Mouse (Mus musculus) brain, embryonic 14.5 days (tissue): ENCODE results near the gene Grik3.

Experiments
- CTCF ChIP-seq: fragments of 200-500 bp; IDR thresholded peaks from 2 replicates; pipeline ENCODE4 v1.5.1; 2012; ENCODE audit warnings: inconsistent platforms, mild to moderate bottlenecking, moderate library complexity, borderline replicate concordance; ENCODE audit not compliant: insufficient read depth, insufficient read length; ENCODE audit errors: extremely low read depth
- POLR2A ChIP-seq: fragments of 200-500 bp; IDR thresholded peaks from 2 replicates; pipeline ENCODE4 v1.6.1; 2012; ENCODE audit warnings: mild to moderate bottlenecking, inconsistent platforms, borderline replicate concordance; ENCODE audit not compliant: poor library complexity, insufficient read depth, insufficient read length, severe bottlenecking; ENCODE audit errors: extremely low read depth

DNA sequence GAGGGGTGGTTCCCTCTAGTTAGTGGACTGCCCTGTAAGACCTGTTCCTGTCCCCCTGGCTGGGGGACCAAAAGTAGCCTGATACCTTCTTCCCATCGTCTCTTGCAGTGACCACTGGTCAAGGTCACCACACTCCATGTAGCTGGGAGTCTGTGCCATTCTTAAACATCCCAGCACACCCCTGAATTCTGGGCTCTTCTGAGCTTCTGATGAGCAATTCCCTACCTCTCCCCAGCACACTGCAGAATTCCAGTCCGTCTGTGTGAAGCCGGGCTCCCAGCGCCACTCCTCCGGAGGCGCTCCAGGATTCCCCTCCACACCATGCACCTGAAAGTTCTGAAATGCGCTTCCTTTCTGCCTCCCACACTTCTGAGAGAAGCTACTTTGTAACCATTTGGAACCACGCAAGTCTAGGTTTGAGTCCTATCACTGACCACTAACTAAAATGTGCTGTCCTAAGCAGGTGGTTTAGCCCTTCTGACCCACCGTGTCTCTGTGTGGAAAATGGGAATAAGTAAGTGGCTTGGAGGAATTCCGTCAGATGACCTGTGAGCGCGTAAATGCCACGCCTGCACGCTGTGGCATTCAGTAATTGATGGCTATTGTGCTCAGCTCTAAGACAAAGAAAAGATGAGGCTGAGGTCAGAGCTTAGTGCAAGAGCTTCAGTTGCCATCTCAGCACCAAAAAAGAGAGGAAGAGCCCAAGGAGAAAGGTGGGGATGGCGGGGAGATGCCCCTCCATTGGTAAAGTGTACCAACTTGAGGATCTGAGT is 237.8 kb downstream of the Grik3 start:
- TF ChIP-seq CTCF, result no peak
- TF ChIP-seq POLR2A, result no peak
